Mouse (Mus musculus) ES-Bruce4 (cell line): Measurements from ENCODE around the gene Fam135a. TPM values are rescaled to one million over a fixed set of nuclear protein-coding genes. Genes with fewer than 3 reads are reported as not detected.

ENCODE experiments used
- H3K27ac ChIP-seq: 2 replicates; pipeline ENCODE4 v1.5.1; 2012; ENCODE audit warnings: low read length, inconsistent platforms; ENCODE audit not compliant: insufficient read depth
- H3K27me3 ChIP-seq: 2 replicates; pipeline ENCODE4 v1.6.1; 2012; ENCODE audit warnings: mild to moderate bottlenecking, low read length, inconsistent platforms; ENCODE audit not compliant: control insufficient read depth, poor library complexity, insufficient read depth, severe bottlenecking
- H3K36me3 ChIP-seq: 2 replicates; pipeline ENCODE4 v1.6.1; 2012; ENCODE audit warnings: inconsistent platforms, mild to moderate bottlenecking, low read length, moderate library complexity; ENCODE audit not compliant: control insufficient read depth, poor library complexity, insufficient read depth, severe bottlenecking
- H3K4me1 ChIP-seq: one replicate; pipeline ENCODE4 v1.8.1; 2011; ENCODE audit warnings: low read length; ENCODE audit not compliant: control insufficient read depth, insufficient read depth
- H3K4me3 ChIP-seq: 2 replicates; pipeline ENCODE4 v1.5.1; 2011; ENCODE audit warnings: low read depth, mild to moderate bottlenecking, low read length
- H3K9ac ChIP-seq: 2 replicates; pipeline ENCODE4 v1.6.1; 2012; ENCODE audit warnings: low read depth, mild to moderate bottlenecking, inconsistent platforms; ENCODE audit not compliant: poor library complexity, severe bottlenecking
- H3K9me3 ChIP-seq: replicated peaks from 2 replicates; pipeline ENCODE4 v1.6.1; 2012; ENCODE audit warnings: mild to moderate bottlenecking, low read length, inconsistent platforms; ENCODE audit not compliant: control insufficient read depth, poor library complexity, insufficient read depth, severe bottlenecking
- CTCF ChIP-seq: IDR thresholded peaks from one replicate; pipeline ENCODE4 v1.8.1; 2011; ENCODE audit warnings: low read depth, low read length
- EP300 ChIP-seq: IDR thresholded peaks from 2 replicates; pipeline ENCODE4 v1.6.1; 2011; ENCODE audit warnings: low read depth, low read length; ENCODE audit not compliant: insufficient read depth
- POLR2A ChIP-seq: IDR thresholded peaks from one replicate; pipeline ENCODE4 v1.8.1; 2011; ENCODE audit warnings: low read length; ENCODE audit not compliant: insufficient read depth
- polyA plus RNA-seq: library from polyadenylated mRNA; stranded (reverse); fragments of >200 nt; gene quantifications from 2 replicates; pipeline ENCODE4 v1.2.4, GENCODE M21; 2011; ENCODE audit warnings: low read depth; ENCODE audit not compliant: missing spikeins, insufficient read depth, insufficient read length

The Fam135a gene
- polyA plus RNA-seq, 1 experiment = 42.2 TPM

DNA sequence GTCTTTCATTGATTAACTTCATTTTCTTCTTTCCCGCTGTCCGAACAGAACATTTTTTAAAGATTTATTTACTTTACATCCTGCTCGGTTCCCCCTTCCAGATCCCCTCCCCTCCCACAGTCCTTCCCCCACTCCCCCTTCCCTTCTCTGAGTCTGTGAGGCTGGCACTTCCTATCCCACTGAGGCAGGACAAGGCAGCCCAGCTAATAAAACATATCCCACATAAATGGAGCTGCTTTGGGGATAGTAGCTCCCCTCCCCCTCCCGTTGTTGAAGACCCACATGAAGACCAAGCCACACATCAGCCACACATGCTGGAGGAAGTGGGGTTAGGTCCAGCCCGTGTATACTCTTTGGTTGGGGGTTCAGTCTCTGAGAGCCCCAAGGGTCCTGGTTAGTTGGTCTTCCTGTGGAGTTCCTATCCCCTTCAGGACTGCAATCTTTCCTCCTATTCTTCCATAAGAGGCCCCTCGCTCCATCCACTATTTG is 773 bp upstream of the Fam135a start:
- TF ChIP-seq POLR2A (no peak), EP300 (no peak), CTCF (no peak)
- H3K27me3 ChIP-seq = 0 out of 2 replicates have a peak, but pooled peaks cover 1% of the 10 kb centered on the region
- H3K36me3 ChIP-seq = no peaks in the 10 kb centered on the region
- H3K9ac ChIP-seq = peak overlapping the region; percentile 92
- no peak overlapping the region for H3K27ac ChIP-seq
- H3K4me1 ChIP-seq = no peaks in the 10 kb centered on the region
- H3K4me3 ChIP-seq = peak overlapping the region; percentile 36
- H3K9me3 ChIP-seq = no peaks in the 10 kb centered on the region

DNA sequence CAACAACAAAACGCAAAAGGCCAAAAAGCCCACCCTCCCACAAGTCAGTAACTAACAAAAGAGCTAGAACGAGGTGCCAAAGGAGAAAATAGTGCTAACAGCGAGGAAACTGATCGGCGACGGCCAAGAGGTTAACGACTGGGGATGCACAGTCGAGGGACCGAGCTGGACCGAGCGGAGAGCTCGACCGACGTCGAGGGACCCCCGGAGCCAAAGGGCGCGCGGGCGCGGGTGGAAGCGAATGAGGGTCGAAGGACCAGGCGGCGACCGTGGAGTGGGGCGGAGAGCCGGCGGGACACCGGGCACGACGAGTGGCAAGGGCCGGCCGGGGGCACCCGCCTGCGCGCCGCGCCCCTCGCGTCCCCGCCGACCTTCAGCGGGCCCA is 608 bp downstream of the Fam135a start:
- TF ChIP-seq POLR2A (no peak), EP300 (no peak)
- Histone ChIP-seq H3K4me3 (peak overlapping the region; percentile 74), H3K27me3 (0 out of 2 replicates have a peak, but pooled peaks cover 1% of the 10 kb centered on the region), H3K27ac (no peak overlapping the region), H3K9me3 (no peaks in the 10 kb centered on the region), H3K36me3 (no peaks in the 10 kb centered on the region), H3K4me1 (no peaks in the 10 kb centered on the region), H3K9ac (peak overlapping the region; percentile 99)

DNA sequence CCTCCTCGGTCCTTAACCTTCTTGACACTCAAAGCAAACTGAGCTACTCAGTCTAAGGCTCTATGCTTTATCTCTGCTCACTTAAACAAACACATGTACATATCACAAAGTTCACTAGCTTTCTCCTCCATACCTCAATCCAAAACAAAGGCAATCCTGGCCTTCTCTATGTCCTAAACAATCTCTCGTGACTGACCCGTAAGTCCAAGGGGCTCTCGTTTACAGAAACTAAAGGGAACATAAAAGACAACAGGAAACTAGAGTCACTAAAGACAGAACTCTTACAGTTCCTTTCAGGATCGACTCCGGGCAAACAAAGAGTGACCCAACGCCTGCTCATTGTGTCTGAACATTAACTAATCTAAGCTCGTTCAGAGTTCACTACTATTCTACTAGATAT is 2.6 kb downstream of the Fam135a start:
- Histone ChIP-seq H3K4me1 (no peaks in the 10 kb centered on the region), H3K27me3 (0 out of 2 replicates have a peak, but pooled peaks cover 1% of the 10 kb centered on the region), H3K9ac (no peak overlapping the region), H3K9me3 (no peaks in the 10 kb centered on the region), H3K4me3 (no peak overlapping the region), H3K36me3 (no peaks in the 10 kb centered on the region), H3K27ac (no peak overlapping the region)
- TF ChIP-seq POLR2A (no peak), EP300 (no peak), CTCF (no peak)

GRCm38 (mm10) chr1:24092414-24092813 is 7.7 kb downstream of the Fam135a start:
- no peak for TF ChIP-seq EP300
- no peak for TF ChIP-seq CTCF
- no peak for TF ChIP-seq POLR2A
- Histone ChIP-seq H3K9me3 (no peaks in the 10 kb centered on the region), H3K4me3 (no peak overlapping the region), H3K27ac (no peak overlapping the region), H3K4me1 (no peaks in the 10 kb centered on the region), H3K27me3 (no peaks in the 10 kb centered on the region), H3K36me3 (no peaks in the 10 kb centered on the region), H3K9ac (no peak overlapping the region)

GRCm38 (mm10) chr1:24090603-24091002 is 9.5 kb downstream of the Fam135a start:
- H3K4me3 ChIP-seq = no peak overlapping the region
- no peaks in the 10 kb centered on the region for H3K9me3 ChIP-seq
- no peaks in the 10 kb centered on the region for H3K27me3 ChIP-seq
- TF ChIP-seq CTCF (no peak), POLR2A (no peak), EP300 (no peak)
- H3K9ac ChIP-seq = no peak overlapping the region
- H3K4me1 ChIP-seq = no peaks in the 10 kb centered on the region
- H3K27ac ChIP-seq = no peak overlapping the region
- no peaks in the 10 kb centered on the region for H3K36me3 ChIP-seq

GRCm38 (mm10) chr1:24090094-24090493 is 10.0 kb downstream of the Fam135a start:
- no peaks in the 10 kb centered on the region for H3K9me3 ChIP-seq
- no peaks in the 10 kb centered on the region for H3K4me1 ChIP-seq
- H3K9ac ChIP-seq = no peak overlapping the region
- no peaks in the 10 kb centered on the region for H3K27me3 ChIP-seq
- no peaks in the 10 kb centered on the region for H3K36me3 ChIP-seq
- no peak for TF ChIP-seq CTCF
- no peak overlapping the region for H3K4me3 ChIP-seq
- H3K27ac ChIP-seq = no peak overlapping the region
